Mouse (Mus musculus): ENCODE measurements around the gene Grin2c. TPM values are rescaled to one million over a fixed set of nuclear protein-coding genes. Genes with fewer than 3 reads are reported as not detected.

Grin2c gene
- polyA plus RNA-seq, 1 experiment from 2014 or later = not detected

- peak; percentile 77 for DNase-seq (ENCODE audit: low spot score)
- no peak within 1 kb of the TSS for H3K27ac ChIP-seq (ENCODE audit: low read depth)
Observed at GRCm38 (mm10) chr11:115297214-115297826, 30.3 kb upstream of the Grin2c start, which contains the start of gene Fads6. Gene Fads6, minus strand, starts transcription at chr11:115297663.

GRCm38 (mm10) chr11:115296471-115297210, 29.6 kb upstream of the Grin2c start:
- H3K27ac ChIP-seq (ENCODE audit: low read depth) = no peak overlapping the region
- H3K4me2 ChIP-seq (ENCODE audit: low read length) = peak overlapping the region; percentile 73
- DNase-seq (ENCODE audit: low spot score) (peak; percentile 55), ATAC-seq (replicated peaks; ENCODE audit: low FRiP score, low TSS enrichment, low read depth) (no peak)
- 55% methylated on average over 21 of the region's 21 CpGs for WGBS
- no peaks in the 10 kb centered on the region for H3K36me3 ChIP-seq (ENCODE audit: control insufficient read depth, insufficient read depth, low read length)
- peak overlapping the region; percentile 36 for H3K9ac ChIP-seq (ENCODE audit: low read length)
- H3K4me1 ChIP-seq (replicated peaks; ENCODE audit: control insufficient read depth, insufficient read depth, low read length) = no peaks in the 10 kb centered on the region; the same call in none of the 2 replicates
- peaks cover 19% of the 10 kb centered on the region for H3K27me3 ChIP-seq (replicated peaks; ENCODE audit: control insufficient read depth, insufficient read depth, low read length)
- H3K4me3 ChIP-seq (ENCODE audit: low read depth, low read length) = peak overlapping the region; percentile 39
- no peaks in the 10 kb centered on the region for H3K9me3 ChIP-seq (ENCODE audit: control insufficient read depth, low read length)

More at GRCm38 (mm10) chr11:115297214-115297826, 30.3 kb upstream of the Grin2c start, which contains the start of gene Fads6:
- Histone ChIP-seq H3K27me3 (replicated peaks; ENCODE audit: control insufficient read depth, insufficient read depth, low read length) (peaks cover 19% of the 10 kb centered on the region), H3K4me2 (ENCODE audit: low read length) (peak within 1 kb of the TSS; percentile 73), H3K4me1 (replicated peaks; ENCODE audit: control insufficient read depth, insufficient read depth, low read length) (no peaks in the 10 kb centered on the region; the same call in none of the 2 replicates), H3K36me3 (ENCODE audit: control insufficient read depth, insufficient read depth, low read length) (no peaks in the 10 kb centered on the region), H3K4me3 (ENCODE audit: low read depth, low read length) (peak within 1 kb of the TSS; percentile 39), H3K9me3 (ENCODE audit: control insufficient read depth, low read length) (no peaks in the 10 kb centered on the region), H3K9ac (ENCODE audit: low read length) (peak within 1 kb of the TSS; percentile 36)
- WGBS = 1% methylated on average over 44 of the region's 44 CpGs
- ATAC-seq (replicated peaks; ENCODE audit: low FRiP score, low TSS enrichment, low read depth) = peak; percentile 66

GRCm38 (mm10) chr11:115295939-115296338, 28.9 kb upstream of the Grin2c start:
- 90% methylated on average over 11 of the region's 11 CpGs for WGBS
- no peak overlapping the region for H3K4me2 ChIP-seq (ENCODE audit: low read length)
- no peaks in the 10 kb centered on the region for H3K36me3 ChIP-seq (ENCODE audit: control insufficient read depth, insufficient read depth, low read length)
- no peak overlapping the region for H3K4me3 ChIP-seq (ENCODE audit: low read depth, low read length)
- H3K4me1 ChIP-seq (replicated peaks; ENCODE audit: control insufficient read depth, insufficient read depth, low read length) = no peaks in the 10 kb centered on the region; the same call in none of the 2 replicates
- peaks cover 19% of the 10 kb centered on the region for H3K27me3 ChIP-seq (replicated peaks; ENCODE audit: control insufficient read depth, insufficient read depth, low read length)
- H3K27ac ChIP-seq (ENCODE audit: low read depth) = no peak overlapping the region
- no peaks in the 10 kb centered on the region for H3K9me3 ChIP-seq (ENCODE audit: control insufficient read depth, low read length)
- ATAC-seq (replicated peaks; ENCODE audit: low FRiP score, low TSS enrichment, low read depth) = no peak
- no peak for DNase-seq (ENCODE audit: low spot score)
- no peak overlapping the region for H3K9ac ChIP-seq (ENCODE audit: low read length)

- Histone ChIP-seq H3K36me3 (ENCODE audit: control insufficient read depth, insufficient read depth, low read length) (no peaks in the 10 kb centered on the region), H3K27ac (ENCODE audit: low read depth) (peak overlapping the region; percentile 18), H3K9ac (ENCODE audit: low read length) (no peak overlapping the region), H3K4me3 (ENCODE audit: low read depth, low read length) (no peak overlapping the region), H3K27me3 (replicated peaks; ENCODE audit: control insufficient read depth, insufficient read depth, low read length) (peaks cover 13% of the 10 kb centered on the region), H3K4me2 (ENCODE audit: low read length) (peak overlapping the region; percentile 18; the same call in 1 of the 2 replicates), H3K9me3 (ENCODE audit: control insufficient read depth, low read length) (no peaks in the 10 kb centered on the region), H3K4me1 (replicated peaks; ENCODE audit: control insufficient read depth, insufficient read depth, low read length) (peaks cover 9% of the 10 kb centered on the region)
- WGBS = 49% methylated on average over 14 of the region's 14 CpGs
- peak; percentile 56 for DNase-seq (ENCODE audit: low spot score)
- 0 out of 2 replicates have a peak, but pooled peaks have one; percentile 9 for ATAC-seq (replicated peaks; ENCODE audit: low FRiP score, low TSS enrichment, low read depth)
Observed at GRCm38 (mm10) chr11:115292631-115293375, 25.8 kb upstream of the Grin2c start.

GRCm38 (mm10) chr11:115291503-115291902, 24.5 kb upstream of the Grin2c start:
- peaks cover 9% of the 10 kb centered on the region for H3K4me1 ChIP-seq (replicated peaks; ENCODE audit: control insufficient read depth, insufficient read depth, low read length)
- no peak overlapping the region for H3K4me2 ChIP-seq (ENCODE audit: low read length)
- H3K36me3 ChIP-seq (ENCODE audit: control insufficient read depth, insufficient read depth, low read length) = no peaks in the 10 kb centered on the region
- peaks cover 2% of the 10 kb centered on the region; the same call in 1 of the 2 replicates for H3K27me3 ChIP-seq (replicated peaks; ENCODE audit: control insufficient read depth, insufficient read depth, low read length)
- H3K9ac ChIP-seq (ENCODE audit: low read length) = no peak overlapping the region
- H3K27ac ChIP-seq (ENCODE audit: low read depth) = no peak overlapping the region
- H3K9me3 ChIP-seq (ENCODE audit: control insufficient read depth, low read length) = no peaks in the 10 kb centered on the region
- DNase-seq (ENCODE audit: low spot score) (no peak), ATAC-seq (replicated peaks; ENCODE audit: low FRiP score, low TSS enrichment, low read depth) (no peak)
- WGBS = 77% methylated on average over 10 of the region's 10 CpGs
- no peak overlapping the region for H3K4me3 ChIP-seq (ENCODE audit: low read depth, low read length)

GRCm38 (mm10) chr11:115290919-115291318, 23.9 kb upstream of the Grin2c start:
- H3K4me2 ChIP-seq (ENCODE audit: low read length) = no peak overlapping the region
- ATAC-seq (replicated peaks; ENCODE audit: low FRiP score, low TSS enrichment, low read depth) (0 out of 2 replicates have a peak, but pooled peaks have one; percentile 16), DNase-seq (ENCODE audit: low spot score) (no peak)
- H3K27me3 ChIP-seq (replicated peaks; ENCODE audit: control insufficient read depth, insufficient read depth, low read length) = no peaks in the 10 kb centered on the region
- peak overlapping the region; percentile 35; the same call in 1 of the 2 replicates for H3K27ac ChIP-seq (ENCODE audit: low read depth)
- H3K4me3 ChIP-seq (ENCODE audit: low read depth, low read length) = no peak overlapping the region
- H3K4me1 ChIP-seq (replicated peaks; ENCODE audit: control insufficient read depth, insufficient read depth, low read length) = peaks cover 9% of the 10 kb centered on the region
- no peak overlapping the region for H3K9ac ChIP-seq (ENCODE audit: low read length)
- H3K36me3 ChIP-seq (ENCODE audit: control insufficient read depth, insufficient read depth, low read length) = no peaks in the 10 kb centered on the region
- WGBS = 40% methylated on average over 6 of the region's 6 CpGs
- no peaks in the 10 kb centered on the region for H3K9me3 ChIP-seq (ENCODE audit: control insufficient read depth, low read length)

GRCm38 (mm10) chr11:115290314-115290713, 23.3 kb upstream of the Grin2c start:
- peak overlapping the region; percentile 35; the same call in 1 of the 2 replicates for H3K27ac ChIP-seq (ENCODE audit: low read depth)
- peaks cover 9% of the 10 kb centered on the region for H3K4me1 ChIP-seq (replicated peaks; ENCODE audit: control insufficient read depth, insufficient read depth, low read length)
- DNase-seq (ENCODE audit: low spot score) (no peak), ATAC-seq (replicated peaks; ENCODE audit: low FRiP score, low TSS enrichment, low read depth) (no peak)
- 83% methylated on average over 1 of the region's 1 CpGs for WGBS
- no peak overlapping the region for H3K4me3 ChIP-seq (ENCODE audit: low read depth, low read length)
- H3K36me3 ChIP-seq (ENCODE audit: control insufficient read depth, insufficient read depth, low read length) = no peaks in the 10 kb centered on the region
- no peaks in the 10 kb centered on the region for H3K27me3 ChIP-seq (replicated peaks; ENCODE audit: control insufficient read depth, insufficient read depth, low read length)
- no peaks in the 10 kb centered on the region for H3K9me3 ChIP-seq (ENCODE audit: control insufficient read depth, low read length)
- H3K4me2 ChIP-seq (ENCODE audit: low read length) = no peak overlapping the region
- no peak overlapping the region for H3K9ac ChIP-seq (ENCODE audit: low read length)

- peaks cover 9% of the 10 kb centered on the region for H3K4me1 ChIP-seq (replicated peaks; ENCODE audit: control insufficient read depth, insufficient read depth, low read length)
- ATAC-seq (replicated peaks; ENCODE audit: low FRiP score, low TSS enrichment, low read depth) (no peak), DNase-seq (ENCODE audit: low spot score) (no peak)
- H3K4me2 ChIP-seq (ENCODE audit: low read length) = no peak overlapping the region
- H3K27ac ChIP-seq (ENCODE audit: low read depth) = no peak overlapping the region
- no peaks in the 10 kb centered on the region for H3K27me3 ChIP-seq (replicated peaks; ENCODE audit: control insufficient read depth, insufficient read depth, low read length)
- H3K4me3 ChIP-seq (ENCODE audit: low read depth, low read length) = no peak overlapping the region
- no peak overlapping the region for H3K9ac ChIP-seq (ENCODE audit: low read length)
- 71% methylated on average over 8 of the region's 8 CpGs for WGBS
- H3K9me3 ChIP-seq (ENCODE audit: control insufficient read depth, low read length) = no peaks in the 10 kb centered on the region
- no peaks in the 10 kb centered on the region for H3K36me3 ChIP-seq (ENCODE audit: control insufficient read depth, insufficient read depth, low read length)
Observed at GRCm38 (mm10) chr11:115289885-115290284, 22.8 kb upstream of the Grin2c start.
